Mouse (Mus musculus) lung, adult 18-20 months (tissue): ENCODE results near the gene Olfr1508.
"Not testable (repeated sequence)": the region's sequence is repeated elsewhere in the genome, so short reads cannot be mapped to it uniquely, and the experiment has no call there.

ENCODE experiments used
- DNase-seq, 2 experiments: peaks; one replicate each; pipeline ENCODE4 v3.0.0; 2022; ENCODE audit warnings: mixed read lengths in 2 of 2

The Olfr1508 gene

GRCm38 (mm10) chr14:52467395-52467794 lies at the start of gene Olfr1508:
Gene Olfr1508, minus strand, starts transcription at chr14:52467495.
- DNase-seq: no peak

GRCm38 (mm10) chr14:52495516-52495915 lies 28.2 kb upstream of the Olfr1508 start, which contains the start of gene Olfr1507:
Gene Olfr1507, minus strand, starts transcription at chr14:52495749.
- no peak for DNase-seq

GRCm38 (mm10) chr14:52465738-52466137 lies 1.6 kb downstream of the Olfr1508 start:
- no peak for DNase-seq

GRCm38 (mm10) chr14:52461928-52462327 lies 5.4 kb downstream of the Olfr1508 start:
- DNase-seq: no peak

GRCm38 (mm10) chr14:52451138-52451537 lies 16.2 kb downstream of the Olfr1508 start:
- no peak for DNase-seq

GRCm38 (mm10) chr14:52442690-52443089 lies 24.6 kb downstream of the Olfr1508 start, which contains the start of gene Olfr1509:
Gene Olfr1509, plus strand, starts transcription at chr14:52442990.
- DNase-seq: no peak

GRCm38 (mm10) chr14:52427686-52428085 lies 39.6 kb downstream of the Olfr1508 start:
- no peak for DNase-seq

GRCm38 (mm10) chr14:52414273-52414672 lies 53.0 kb downstream of the Olfr1508 start, which contains the start of gene Olfr1510:
Gene Olfr1510, minus strand, starts transcription at chr14:52414373.
- no peak for DNase-seq

- not testable (repeated sequence) for DNase-seq
Observed at GRCm38 (mm10) chr14:52410142-52410919, 57.0 kb downstream of the Olfr1508 start.
